ENCODE assay signal across 9 mouse cellular contexts in the genomic region with DNA sequence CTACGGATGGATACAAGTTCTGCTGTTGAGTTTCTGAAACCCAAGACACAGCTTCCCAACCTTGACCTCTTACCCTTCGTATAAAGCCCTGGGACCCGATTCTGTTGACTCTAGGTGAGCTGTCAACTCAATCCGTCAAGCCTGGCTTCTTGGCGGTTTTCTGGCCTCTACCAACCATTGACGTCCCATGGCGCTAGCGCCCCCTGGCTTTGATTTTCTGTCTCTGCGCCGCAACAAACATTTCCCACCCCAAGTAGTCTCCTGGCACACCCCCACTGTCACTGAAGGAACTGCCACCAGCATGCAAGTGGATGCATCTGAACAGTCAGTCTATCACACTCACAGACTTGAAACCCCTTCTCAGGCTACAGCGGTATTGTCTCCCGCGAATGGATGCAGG. TPM values are rescaled to one million over a fixed set of nuclear protein-coding genes. Genes with fewer than 3 reads are reported as not detected.
A peak's percentile ranks its signal among the peaks of the same experiment; 100 is the strongest.
DNase-seq lines count a peak whose midpoint lies in the region; ATAC-seq and TF ChIP-seq lines count a peak whose summit lies in the region.
"Had no signal": no experiment of that assay in that cellular context is flagged by ENCODE, and none has a peak within 500 bp of the region (broad histone marks: within the 10 kb centered on the region; RNA-seq: fewer than 3 reads in every experiment).

No protein-coding gene starts in this region.

- intact Hi-C loops in heart, postnatal 10 days (cut with DNase I) = no loop called here

- H3K9ac ChIP-seq in MEL (ENCODE audit: control insufficient read depth, low read depth, low read length, poor library complexity, severe bottlenecking) = peak overlapping the region; percentile 56
- peak overlapping the region; percentile 77; the same call in 1 of the 2 replicates for H3K9ac ChIP-seq in embryonic facial prominence, embryonic 13.5 days

- peaks cover 4 to 34% of the 10 kb centered on the region in 2 experiments; a peak in 3 of 4 replicates for H3K4me1 ChIP-seq in MEL (ENCODE audit: control insufficient read depth in 1 of 2, insufficient read depth in 2 of 2, low read length in 2 of 2)
- peaks cover 33% of the 10 kb centered on the region for H3K4me1 ChIP-seq in embryonic facial prominence, embryonic 13.5 days

- H3K36me3 ChIP-seq in MEL (ENCODE audit: control insufficient read depth in 1 of 2, insufficient read depth in 2 of 2, low read length in 2 of 2) = peaks cover 0 to 19% of the 10 kb centered on the region in 2 experiments; a peak in 2 of 4 replicates
- no peaks in the 10 kb centered on the region for H3K36me3 ChIP-seq in embryonic facial prominence, embryonic 13.5 days

- WGBS in embryonic facial prominence, embryonic 13.5 days = 9% methylated on average over 13 of the region's 13 CpGs

- no peak for ATAC-seq in embryonic facial prominence, embryonic 13.5 days (ENCODE audit: insufficient number of reproducible peaks, insufficient read depth, low FRiP score, low TSS enrichment, low read depth)

- no peak for TF ChIP-seq POLR2A in MEL (IDR thresholded peaks at IDR 0.05; ENCODE audit: control insufficient read depth in 1 of 2, insufficient read depth in 1 of 2, low read depth in 1 of 2, low read length in 2 of 2, poor library complexity in 1 of 2)

- peak; percentile 86 for DNase-seq in MEL (ENCODE audit: low read depth, low spot score)
- DNase-seq in adrenal gland, postnatal 25 days = peak; percentile 63
- peak; percentile 56 to 75 for DNase-seq in heart, postnatal 10 days
- peak; percentile 58 to 85 for DNase-seq in kidney, postnatal 36 days
- peak; percentile 73 for DNase-seq in lung, postnatal 25 days (ENCODE audit: low spot score)
- peak; percentile 14 to 18 for DNase-seq in spleen, postnatal 36 days (ENCODE audit: low spot score in 2 of 2)
- DNase-seq in urinary bladder, postnatal 10 days (ENCODE audit: low spot score) = no peak

- no peaks in the 10 kb centered on the region for H3K79me2 ChIP-seq in MEL (ENCODE audit: control insufficient read depth, insufficient read depth, low read length, poor library complexity)

- TF ChIP-seq EP300 in MEL (IDR thresholded peaks at IDR 0.05; ENCODE audit: low read depth in 1 of 2, low read length in 2 of 2) = no peak

- TF ChIP-seq RAD21 in MEL (IDR thresholded peaks at IDR 0.05; ENCODE audit: low read depth, low read length) = peak; percentile 40

- peak overlapping the region; percentile 87 for H3K4me2 ChIP-seq in embryonic facial prominence, embryonic 13.5 days

- 0 out of 4 replicates have a peak, but pooled peaks cover 0 to 2% of the 10 kb centered on the region in 2 experiments for H3K27me3 ChIP-seq in MEL (ENCODE audit: control insufficient read depth in 1 of 2, insufficient read depth in 2 of 2, low read length in 2 of 2)
- H3K27me3 ChIP-seq in embryonic facial prominence, embryonic 13.5 days = peaks cover 23% of the 10 kb centered on the region

- peak; percentile 67 to 69 (median 67) for TF ChIP-seq CTCF in MEL (IDR thresholded peaks at IDR 0.05 in 2 of 3, conservative IDR thresholded peaks at IDR 0.05 in 1 of 3; ENCODE audit: control insufficient read depth in 1 of 3, insufficient read depth in 1 of 3, low read depth in 2 of 3, low read length in 3 of 3, poor library complexity in 1 of 3, severe bottlenecking in 1 of 3)

- H3K9me3 ChIP-seq in MEL (replicated peaks; ENCODE audit: insufficient read depth, low read length) = no peaks in the 10 kb centered on the region
- no peaks in the 10 kb centered on the region for H3K9me3 ChIP-seq in embryonic facial prominence, embryonic 13.5 days

- no peak overlapping the region; the same call in 1 of the 2 replicates for H3K27ac ChIP-seq in MEL (ENCODE audit: control insufficient read depth, low read depth, low read length)
- peak overlapping the region; percentile 74 for H3K27ac ChIP-seq in embryonic facial prominence, embryonic 13.5 days

- H3K4me3 ChIP-seq in MEL (ENCODE audit: control insufficient read depth in 1 of 2, insufficient read depth in 1 of 2, low read depth in 2 of 2, low read length in 2 of 2) = peak overlapping the region; percentile 58 to 68
- peak overlapping the region; percentile 56; the same call in 1 of the 2 replicates for H3K4me3 ChIP-seq in embryonic facial prominence, embryonic 13.5 days

TF ChIP-seq in MEL, 35 proteins besides CTCF, POLR2A, EP300 and RAD21:
- TF ChIP-seq POLR2AphosphoS5 (IDR thresholded peaks at IDR 0.05; ENCODE audit: borderline replicate concordance, low read depth, low read length) = no peak
- no peak for TF ChIP-seq USF1 (IDR thresholded peaks at IDR 0.05; ENCODE audit: low read depth, low read length)
- peak; percentile 57 for TF ChIP-seq SMC3 (IDR thresholded peaks at IDR 0.05; ENCODE audit: low read depth, low read length)
- peak; percentile 34; the same call in 1 of the 2 replicates for TF ChIP-seq HCFC1 (IDR thresholded peaks at IDR 0.05; ENCODE audit: low read depth, low read length)
- TF ChIP-seq TAL1 (IDR thresholded peaks at IDR 0.05; ENCODE audit: low read length) = no peak
- no peak for TF ChIP-seq GABPA (IDR thresholded peaks at IDR 0.05; ENCODE audit: low read depth, low read length)
- TF ChIP-seq ZC3H11A (IDR thresholded peaks at IDR 0.05; ENCODE audit: low read depth, low read length) = 0 out of 2 replicates have a peak, but pooled peaks have one; percentile 13
- TF ChIP-seq MXI1 (IDR thresholded peaks at IDR 0.05; ENCODE audit: low read depth, low read length) = peak; percentile 63
- TF ChIP-seq SIN3A (IDR thresholded peaks at IDR 0.05; ENCODE audit: low read length) = 0 out of 2 replicates have a peak, but pooled peaks have one; percentile 61
- no peak for TF ChIP-seq GATA1 (IDR thresholded peaks at IDR 0.05; ENCODE audit: low read depth, low read length)
- TF ChIP-seq CHD2 (IDR thresholded peaks at IDR 0.05; ENCODE audit: low read length) = no peak
- TF ChIP-seq MYC (IDR thresholded peaks at IDR 0.05; ENCODE audit: low read depth, low read length) = no peak
- TF ChIP-seq MAX (IDR thresholded peaks at IDR 0.05; ENCODE audit: low read length) = 0 out of 2 replicates have a peak, but pooled peaks have one; percentile 22

RNA-seq across cellular contexts. Expression of a gene that starts 3.3 kb away (rescaled TPM):
- 1.2 and 1.5 TPM in 2 replicates for total RNA-seq in MEL (2012; rRNA removed)
- polyA plus RNA-seq in MEL (2012; ENCODE audit: insufficient read depth in 1 of 2, insufficient read length in 2 of 2, low read depth in 1 of 2, low replicate concordance in 2 of 2, missing spikeins in 1 of 2) = 1 to 10 TPM in 1 of 2 experiments, not detected in 1; 2.2 TPM
- 15.4 and 17.4 TPM in 2 replicates for total RNA-seq in adrenal gland, postnatal 25 days (2021)
- 8.3 and 12.2 TPM in 2 replicates for polyA plus RNA-seq in embryonic facial prominence, embryonic 13.5 days (2015; fragmentation: Nextera tagmentation; extraction: Ambion mirVana)
- total RNA-seq in heart, postnatal 10 days (2021) = 10 to 100 TPM; 10.1 to 10.6 TPM

RNA-seq across cellular contexts. Expression of a gene that starts 11.0 kb away (rescaled TPM):
- total RNA-seq in MEL (2012; rRNA removed) = not detected in 2 replicates
- under 1 TPM in 1 of 2 experiments, not detected in 1; 0.21 TPM for polyA plus RNA-seq in MEL (2012; ENCODE audit: insufficient read depth in 1 of 2, insufficient read length in 2 of 2, low read depth in 1 of 2, low replicate concordance in 2 of 2, missing spikeins in 1 of 2)
- 0.82 TPM in 1 of 2 replicates, not detected in the other for total RNA-seq in adrenal gland, postnatal 25 days (2021)
- polyA plus RNA-seq in embryonic facial prominence, embryonic 13.5 days (2015; fragmentation: Nextera tagmentation; extraction: Ambion mirVana) = 3.2 and 5.7 TPM in 2 replicates
- total RNA-seq in heart, postnatal 10 days (2021) = under 1 TPM in 1 of 2 experiments, not detected in 1; 0.31 TPM
- total RNA-seq: hematopoietic stem cell, adult 5-6 weeks had no signal

RNA-seq across cellular contexts. Expression of a gene that starts 41.2 kb away (rescaled TPM):
- 19.2 and 20.9 TPM in 2 replicates for total RNA-seq in MEL (2012; rRNA removed)
- polyA plus RNA-seq in MEL (2012; ENCODE audit: insufficient read depth in 1 of 2, insufficient read length in 2 of 2, low read depth in 1 of 2, low replicate concordance in 2 of 2, missing spikeins in 1 of 2) = 10 to 100 TPM in 1 of 2 experiments, not detected in 1; 25.3 TPM
- total RNA-seq in adrenal gland, postnatal 25 days (2021) = 27.3 and 38.0 TPM in 2 replicates
- polyA plus RNA-seq in embryonic facial prominence, embryonic 13.5 days (2015; fragmentation: Nextera tagmentation; extraction: Ambion mirVana) = 49.5 and 54.1 TPM in 2 replicates
- 10 to 100 TPM; 25.6 to 27.9 TPM for total RNA-seq in heart, postnatal 10 days (2021)

RNA-seq across cellular contexts. Expression of a gene that starts 41.5 kb away (rescaled TPM):
- 11.6 and 11.7 TPM in 2 replicates for total RNA-seq in MEL (2012; rRNA removed)
- 10 to 100 TPM in 1 of 2 experiments, not detected in 1; 13.2 TPM for polyA plus RNA-seq in MEL (2012; ENCODE audit: insufficient read depth in 1 of 2, insufficient read length in 2 of 2, low read depth in 1 of 2, low replicate concordance in 2 of 2, missing spikeins in 1 of 2)
- total RNA-seq in adrenal gland, postnatal 25 days (2021) = 2.7 TPM in 2 replicates
- polyA plus RNA-seq in embryonic facial prominence, embryonic 13.5 days (2015; fragmentation: Nextera tagmentation; extraction: Ambion mirVana) = 7.6 and 9.6 TPM in 2 replicates
- total RNA-seq in heart, postnatal 10 days (2021) = 1 to 10 TPM; 1.4 to 2.0 TPM
